Mouse (Mus musculus) urinary bladder, postnatal 14 days (tissue): ENCODE data around the gene Gata3.

Source experiments
- DNase-seq: peaks from one replicate; pipeline ENCODE4 v3.0.0; 2021; ENCODE audit warnings: low spot score

Gata3 gene

GRCm38 (mm10) chr2:9871798-9872197, 18.0 kb downstream of the Gata3 start:
- DNase-seq = no peak

- DNase-seq = no peak
Measured at GRCm38 (mm10) chr2:9871141-9871716, 18.6 kb downstream of the Gata3 start.

GRCm38 (mm10) chr2:9867092-9867825, 22.6 kb downstream of the Gata3 start:
- no peak for DNase-seq

DNA sequence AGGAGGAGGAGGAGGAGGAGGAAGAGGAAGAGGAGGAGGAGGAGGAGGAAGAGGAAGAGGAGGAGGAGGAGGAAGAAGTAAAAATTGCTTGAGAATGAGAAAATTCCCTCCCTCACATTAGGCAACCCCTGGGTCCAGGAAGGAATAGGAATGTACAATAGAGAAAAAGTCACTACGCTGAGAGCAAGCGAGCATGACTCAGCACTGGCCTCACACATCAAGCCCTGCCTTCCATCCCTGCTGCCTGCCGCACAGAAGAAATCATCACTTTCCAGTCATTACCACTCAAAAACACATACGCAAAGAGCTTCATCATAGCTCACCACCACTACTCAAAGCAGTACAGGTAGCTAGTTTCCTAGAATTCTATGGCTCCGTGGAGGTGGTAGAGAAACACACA, 29.1 kb downstream of the Gata3 start:
- DNase-seq = no peak

GRCm38 (mm10) chr2:9855861-9856260, 34.0 kb downstream of the Gata3 start:
- DNase-seq = no peak

DNA sequence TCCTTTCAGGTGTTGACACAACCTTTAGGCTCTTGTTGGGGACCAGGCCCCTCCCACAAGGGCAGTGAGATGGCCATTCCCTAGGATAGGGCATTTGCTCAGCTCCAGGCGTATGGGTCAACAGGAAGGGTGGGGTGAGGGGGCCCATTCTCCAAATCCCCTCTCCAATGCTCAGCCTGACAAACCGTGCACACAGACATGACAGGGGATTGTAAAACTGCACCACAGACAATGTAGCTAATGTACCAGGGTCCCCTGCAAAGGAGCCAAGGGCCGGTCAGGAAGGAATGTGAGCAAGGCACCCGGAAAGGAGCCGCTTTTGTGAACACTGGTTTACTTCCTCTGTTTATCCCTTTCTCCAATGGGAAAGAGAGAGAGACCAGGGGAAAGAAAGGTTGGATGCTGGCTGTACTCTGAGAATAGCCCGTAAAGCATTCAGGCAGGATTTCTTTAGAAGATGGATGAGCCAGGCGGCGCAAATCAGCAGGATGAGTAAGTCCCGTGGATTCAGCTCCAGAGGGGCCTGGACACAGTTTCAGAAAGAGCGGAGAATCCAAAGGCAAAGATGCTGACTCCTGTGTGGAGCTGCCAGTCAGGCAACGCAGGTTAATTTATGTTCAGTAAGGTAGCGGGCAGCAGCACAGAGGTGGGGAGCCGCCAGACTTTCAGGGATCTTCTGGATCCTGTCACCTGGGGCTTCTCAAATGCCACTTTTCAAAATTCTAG, 36.8 kb downstream of the Gata3 start:
- no peak for DNase-seq

DNA sequence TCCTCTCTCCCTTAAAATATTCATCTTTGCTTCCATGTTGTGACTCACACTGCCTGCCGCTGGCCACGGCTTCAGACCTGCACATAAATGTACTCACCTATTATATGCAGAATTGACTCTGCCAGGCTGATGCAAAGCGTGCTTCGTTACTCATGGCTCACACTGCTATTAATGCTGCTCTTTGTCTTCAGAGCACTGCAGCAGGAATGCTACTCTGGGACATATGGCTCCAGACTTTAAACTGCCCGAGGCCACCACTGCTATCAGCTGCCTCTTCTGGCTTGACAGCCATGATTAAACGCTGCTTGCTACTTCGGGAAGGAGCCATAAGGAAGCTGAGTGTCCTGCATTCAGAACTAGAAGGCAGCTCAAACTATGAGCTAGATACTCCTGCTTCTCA, 54.6 kb downstream of the Gata3 start:
- DNase-seq = no peak

DNA sequence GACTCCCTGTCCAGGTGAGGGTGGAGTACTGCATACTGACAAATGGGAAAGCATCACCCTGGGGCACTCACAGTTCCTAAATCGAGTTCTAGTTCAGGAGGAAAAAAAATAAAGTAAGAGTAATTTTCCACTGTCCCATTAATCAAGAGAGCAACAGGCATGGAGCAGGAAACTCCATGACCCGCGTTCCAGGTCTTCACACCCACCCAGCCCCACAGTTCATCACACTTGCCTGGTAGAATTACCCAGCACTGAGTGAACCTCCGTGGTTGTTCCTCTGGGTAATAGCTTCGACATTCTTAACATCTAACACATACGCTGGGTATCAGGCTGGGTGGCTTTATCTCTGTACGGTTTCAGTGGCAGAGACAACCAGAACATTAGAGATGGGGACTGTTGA, 56.1 kb downstream of the Gata3 start:
- no peak for DNase-seq

- DNase-seq = no peak
Measured at GRCm38 (mm10) chr2:9827624-9828023, 62.2 kb downstream of the Gata3 start.

DNA sequence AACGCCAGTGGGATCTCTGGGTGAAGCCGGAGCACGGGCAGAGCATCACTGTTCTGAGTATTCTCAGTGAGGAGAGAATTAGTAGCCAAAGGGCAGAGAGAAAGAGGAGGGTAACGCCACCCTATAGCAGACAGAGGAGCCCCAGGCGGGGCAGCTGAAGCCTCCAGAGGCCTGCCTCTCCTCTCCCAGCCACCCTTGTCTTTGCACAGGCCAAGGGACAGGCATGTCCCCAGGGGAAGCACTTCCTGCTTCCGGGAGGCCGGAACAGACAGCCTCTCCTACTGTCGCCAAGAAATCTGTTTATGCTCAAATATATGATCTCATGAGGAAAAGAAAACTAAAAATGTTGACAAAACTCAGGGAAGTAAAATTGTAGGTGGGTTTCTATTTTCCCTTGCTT, 69.2 kb downstream of the Gata3 start:
- no peak for DNase-seq

DNA sequence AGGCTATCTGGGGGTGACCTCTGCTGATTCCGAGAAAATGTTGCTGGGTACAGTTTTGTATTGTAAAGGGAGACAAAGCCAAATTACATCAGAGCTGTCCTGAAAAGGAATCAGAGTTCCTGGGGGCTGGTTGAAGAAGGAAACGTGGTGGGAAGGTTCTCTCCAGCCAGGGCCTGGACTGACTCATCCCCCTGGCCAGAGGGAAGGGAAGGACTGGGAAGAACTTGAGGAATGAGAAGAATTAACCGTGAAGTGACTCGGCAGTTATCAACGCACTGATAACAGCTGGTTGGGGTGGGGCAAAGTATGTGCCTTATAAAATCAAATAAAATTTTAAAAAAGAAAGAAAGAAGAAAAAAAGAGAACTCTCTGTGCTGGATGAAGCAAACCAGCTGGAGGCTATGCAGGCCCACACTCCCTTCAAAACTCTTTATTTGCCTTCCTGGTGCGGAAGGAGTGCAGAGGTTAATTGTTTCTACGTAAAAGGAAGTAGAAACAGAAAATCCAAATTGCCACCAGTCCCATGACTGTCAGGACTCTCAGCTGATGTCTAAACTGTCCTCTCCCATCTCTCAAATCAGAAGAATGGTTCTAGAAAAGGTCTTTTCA, 71.6 kb downstream of the Gata3 start:
- peak; percentile 13 for DNase-seq
